Mouse (Mus musculus) lung, postnatal 10 days (tissue): ENCODE measurements at regions not wholly inside any gene's neighbourhood (a gene's known extent, or its start where the extent isn't known, plus 50 kb on each side); places are given as distances from the start of the nearest gene placed in this dataset.
A peak's percentile ranks its signal among the peaks of the same experiment; 100 is the strongest.

Source experiments
- DNase-seq: peaks from one replicate; pipeline ENCODE4 v3.0.0; 2021

DNA sequence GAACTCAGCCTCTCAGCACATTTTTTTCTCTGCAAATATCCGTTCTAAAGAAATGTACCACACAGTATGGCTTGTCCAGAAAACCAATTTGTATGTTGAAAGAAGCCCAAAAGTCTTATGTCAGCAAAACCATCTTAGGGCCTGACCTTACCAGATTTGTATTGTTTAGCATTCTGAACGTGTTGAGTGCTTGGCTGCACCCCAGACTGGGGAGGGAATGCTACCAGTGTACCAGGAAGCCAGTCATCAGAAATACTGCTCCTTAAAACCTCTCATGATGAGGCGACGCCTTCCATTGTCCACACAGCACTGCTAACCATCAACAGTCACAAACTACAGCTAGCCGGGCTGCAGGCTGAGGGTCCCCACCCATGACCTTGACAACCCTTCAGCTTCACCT is 148.3 kb upstream of the Irx5 start:
- peak; percentile 23 for DNase-seq

DNA sequence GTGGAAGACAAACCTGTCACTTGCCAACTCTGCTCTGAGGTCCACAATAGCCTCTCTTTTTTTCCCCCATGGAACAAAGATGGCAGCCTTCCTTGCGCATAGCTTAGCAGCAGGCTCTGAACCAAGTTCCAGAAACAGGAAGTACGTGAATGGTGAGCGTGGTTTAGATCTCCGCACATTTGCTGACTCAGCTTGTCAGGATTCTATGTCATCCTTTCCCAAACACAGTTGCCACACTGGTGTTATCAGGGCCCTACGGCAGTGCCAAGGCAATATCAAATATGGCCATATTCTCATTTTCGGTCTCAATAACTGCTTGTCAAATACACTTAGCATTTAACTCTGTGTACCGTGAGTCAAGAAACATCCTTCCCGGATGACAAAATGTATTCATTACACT is 161.8 kb upstream of the Irx5 start:
- no peak for DNase-seq

DNA sequence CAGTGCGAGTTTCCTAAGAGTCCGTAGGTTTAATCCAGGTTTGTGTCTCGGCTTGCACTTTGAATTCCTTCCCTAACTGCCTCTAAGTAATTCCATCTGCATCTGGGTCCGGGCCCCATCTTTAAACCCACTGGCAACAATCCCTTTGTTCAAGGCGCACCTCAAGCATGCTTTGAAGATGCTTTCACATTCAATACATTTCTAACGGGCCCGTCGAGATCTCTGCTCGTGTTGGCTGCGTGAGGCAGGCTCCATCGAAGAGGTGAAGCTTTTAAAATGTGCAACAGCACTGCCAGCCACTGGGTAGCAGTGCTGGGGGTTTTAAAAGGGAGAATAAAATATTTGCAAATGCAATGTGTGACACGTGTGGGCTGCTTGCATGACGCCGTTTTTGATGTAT is 163.4 kb upstream of the Irx5 start:
- no peak for DNase-seq

DNA sequence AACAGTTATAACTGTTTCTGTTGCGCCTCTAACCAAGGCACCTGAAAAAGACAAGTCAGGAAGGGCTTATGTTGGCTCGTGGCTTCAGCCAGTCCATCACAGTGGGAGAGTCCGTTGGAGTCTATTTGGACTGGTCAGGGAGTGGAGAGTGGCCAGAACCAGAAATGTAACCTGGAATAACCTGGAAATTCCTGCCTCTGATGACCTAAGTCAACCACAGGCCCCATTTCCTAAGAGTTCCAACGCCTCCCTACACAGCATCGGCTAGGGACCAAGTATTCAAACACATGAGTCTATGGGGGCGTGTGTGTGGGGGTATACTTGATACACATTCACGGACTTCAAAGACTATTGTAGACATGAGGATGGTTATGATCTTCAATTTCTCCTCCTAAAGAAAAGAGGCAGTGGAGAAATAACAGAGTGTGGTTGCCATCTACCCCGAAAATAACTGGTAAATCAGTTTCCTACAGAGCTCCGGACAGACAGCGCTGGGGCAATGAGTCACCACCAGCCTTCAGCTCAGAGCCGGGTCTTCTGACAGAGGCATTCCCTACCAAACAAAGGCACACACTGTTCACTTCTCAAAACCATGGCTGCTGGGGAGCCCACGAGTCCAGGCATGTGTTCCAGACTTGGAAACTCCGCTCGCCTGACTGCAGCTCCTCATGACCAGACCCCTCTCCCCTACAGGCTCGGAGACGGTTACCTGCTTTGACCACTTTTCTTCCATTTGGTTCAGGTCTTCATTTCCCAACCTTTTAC is 167.0 kb upstream of the Irx5 start:
- DNase-seq = no peak

DNA sequence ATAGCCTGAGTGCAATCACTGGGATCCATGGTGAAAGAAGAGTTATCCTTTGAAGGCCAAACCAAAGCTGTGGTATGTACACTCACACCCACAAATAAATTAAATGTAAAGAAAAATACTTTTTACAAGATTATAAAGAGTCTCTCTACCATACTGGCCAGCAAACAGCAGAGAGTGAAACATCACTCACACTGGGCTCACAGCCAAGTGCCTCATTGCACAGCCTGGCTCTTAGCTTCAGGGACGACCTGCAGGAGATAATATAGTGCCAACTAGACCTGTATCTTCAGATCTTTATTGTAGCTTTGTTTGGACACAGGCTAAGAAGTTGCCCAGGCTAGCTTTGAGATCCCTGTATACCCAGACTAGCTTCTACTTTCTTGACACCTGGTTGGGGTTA is 174.1 kb upstream of the Irx5 start:
- no peak for DNase-seq

DNA sequence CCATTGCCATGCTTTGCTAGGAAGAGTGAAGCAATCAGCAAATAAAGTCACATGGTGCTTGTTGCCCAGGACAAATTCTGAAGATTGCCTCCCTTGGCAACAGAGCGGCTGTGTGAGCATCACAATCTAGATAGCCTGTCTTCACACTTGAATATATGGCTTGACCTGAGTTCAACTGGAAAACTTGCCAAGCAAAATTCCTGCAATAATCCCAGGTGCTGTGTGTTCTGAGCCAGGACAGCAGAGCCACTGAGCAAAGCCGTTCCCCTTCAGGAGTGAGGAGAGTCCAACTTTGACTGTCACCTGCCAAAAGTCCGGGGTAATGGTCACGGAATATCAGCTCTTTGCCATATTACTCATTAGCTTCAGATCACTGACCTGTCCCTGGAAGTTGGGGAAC is 176.8 kb upstream of the Irx5 start:
- no peak for DNase-seq

DNA sequence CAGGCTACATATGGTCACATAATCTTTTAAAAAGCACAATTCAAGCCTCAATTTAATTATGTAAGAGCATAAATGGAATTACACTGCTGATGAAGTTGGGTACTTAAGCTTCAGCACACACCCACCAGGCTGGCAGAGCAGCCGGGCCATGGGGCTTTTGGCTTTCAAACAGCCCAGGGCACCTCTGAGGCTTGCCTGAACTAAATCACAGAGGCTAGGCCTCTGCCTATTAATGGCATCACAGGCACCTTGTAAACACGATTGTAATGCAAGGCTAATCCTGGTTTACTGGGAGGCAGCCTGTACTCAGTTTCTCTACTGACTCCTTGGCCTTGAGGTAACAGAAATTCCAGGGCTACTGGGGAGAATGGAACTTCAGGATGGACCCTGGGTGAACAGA is 178.1 kb upstream of the Irx5 start:
- no peak for DNase-seq

DNA sequence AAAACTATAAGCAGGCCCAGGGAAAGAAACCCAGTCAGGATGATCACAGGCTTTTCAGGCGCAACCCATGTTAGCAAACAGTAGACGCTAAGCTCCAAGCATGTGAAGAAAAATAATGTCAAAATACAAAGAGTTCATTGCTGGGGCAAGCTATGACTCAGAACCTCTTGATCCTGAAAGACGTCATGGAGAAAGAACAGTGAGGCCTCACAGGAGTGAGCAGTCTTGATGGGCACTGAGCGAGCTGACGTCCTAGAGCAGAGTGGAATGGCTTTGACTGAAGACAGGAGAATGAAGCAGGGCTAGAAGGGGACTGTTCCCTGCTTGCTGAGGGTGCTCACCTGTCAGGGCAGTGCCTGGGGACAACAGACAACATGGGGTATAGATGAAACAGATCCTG is 181.3 kb upstream of the Irx5 start:
- DNase-seq = no peak

DNA sequence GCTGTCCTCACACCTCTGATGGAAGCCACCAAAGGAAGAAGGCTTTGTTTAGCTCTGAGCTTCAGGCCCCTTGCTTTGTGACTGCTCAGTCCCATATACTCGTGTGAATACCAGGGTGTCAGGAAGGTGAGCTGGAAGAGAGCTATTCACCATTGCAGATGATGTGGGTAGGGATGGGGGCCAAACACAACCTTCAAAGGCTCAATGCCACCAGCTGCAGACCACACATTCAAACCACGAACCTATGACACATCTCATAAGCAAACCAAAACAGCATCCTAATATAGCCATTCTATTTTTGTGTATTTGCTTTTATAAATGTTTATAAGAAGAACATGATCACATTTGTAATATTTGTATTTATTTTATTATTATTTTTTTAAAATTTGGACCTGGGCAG is 183.3 kb upstream of the Irx5 start:
- no peak for DNase-seq

DNA sequence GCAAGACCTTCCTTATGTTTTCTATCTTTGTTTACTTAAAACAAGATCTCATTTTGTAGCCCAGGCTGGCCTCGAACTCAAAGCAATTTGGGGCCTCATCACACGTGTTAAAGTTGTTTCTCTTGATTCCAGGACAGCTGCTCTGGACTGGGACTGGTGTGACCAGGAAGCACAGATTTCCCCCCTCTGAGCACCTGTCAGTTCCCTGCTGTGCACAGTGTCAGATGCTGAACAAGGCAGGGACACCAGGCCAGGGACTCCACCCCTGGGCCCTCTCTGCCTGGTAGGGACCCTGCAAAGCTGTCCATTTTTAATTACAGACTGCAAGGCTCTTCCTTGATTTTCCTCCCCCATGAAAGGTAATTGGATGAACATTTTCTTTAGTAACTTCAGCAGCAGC is 185.8 kb upstream of the Irx5 start:
- DNase-seq = no peak

DNA sequence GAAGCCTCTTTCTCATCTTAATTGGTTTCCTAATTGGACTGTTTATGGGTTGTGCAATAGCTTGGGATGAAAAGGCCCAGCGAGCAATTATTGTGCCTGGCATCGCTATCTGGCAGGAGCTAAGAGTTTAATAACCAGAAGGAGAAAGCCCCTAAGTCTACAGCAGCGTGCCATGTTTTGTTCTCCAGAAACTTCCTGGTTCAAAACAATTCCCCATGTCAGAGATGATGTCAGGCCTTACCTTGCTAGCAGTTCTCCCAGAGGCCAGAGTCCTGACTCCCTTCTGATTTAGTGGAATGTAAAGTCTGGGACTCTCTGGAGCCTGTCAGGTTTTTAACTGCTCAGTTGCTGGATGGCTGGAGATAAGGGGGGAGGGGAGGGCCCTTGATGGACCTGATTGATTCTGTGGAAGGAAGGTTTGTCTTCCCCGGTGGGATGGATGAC is 190.1 kb upstream of the Irx5 start:
- no peak for DNase-seq

DNA sequence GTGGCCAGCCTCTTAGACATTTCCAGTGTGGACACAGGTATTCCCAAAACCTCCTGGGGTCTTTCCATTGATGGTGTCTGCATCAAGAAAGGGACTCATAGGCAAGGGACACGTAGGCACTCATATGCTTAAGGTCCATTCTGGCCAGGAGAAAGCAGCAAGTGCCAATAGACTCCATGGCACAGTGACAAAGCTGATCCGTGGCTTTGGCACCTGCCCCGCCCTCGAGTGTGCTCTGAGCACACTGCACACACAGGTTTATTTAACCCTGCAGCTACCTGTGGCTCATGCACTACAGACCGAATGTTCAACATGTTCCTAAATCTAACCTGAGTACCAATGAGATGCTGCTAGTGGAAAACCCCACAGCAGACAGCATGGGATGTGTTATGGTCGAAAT is 192.1 kb upstream of the Irx5 start:
- peak; percentile 29 for DNase-seq

DNA sequence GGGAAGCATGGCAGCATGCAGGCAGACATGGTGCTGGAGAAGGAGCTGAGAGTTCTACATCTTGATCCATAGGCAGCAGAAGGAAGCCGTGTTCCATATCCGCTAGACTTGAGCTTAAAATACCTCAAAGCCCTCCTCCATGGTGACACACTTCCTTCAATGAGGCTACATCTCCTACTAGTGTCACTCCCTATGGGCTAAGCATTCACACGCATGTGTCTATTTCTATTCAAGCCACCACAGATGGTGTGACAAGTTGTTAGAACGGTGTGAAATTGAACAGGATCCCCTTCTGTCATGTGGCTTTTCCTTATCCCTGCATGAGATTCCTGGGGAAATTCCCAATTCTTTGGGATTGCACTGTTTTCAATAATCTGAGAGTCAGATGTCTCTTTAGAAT is 192.9 kb upstream of the Irx5 start:
- no peak for DNase-seq

DNA sequence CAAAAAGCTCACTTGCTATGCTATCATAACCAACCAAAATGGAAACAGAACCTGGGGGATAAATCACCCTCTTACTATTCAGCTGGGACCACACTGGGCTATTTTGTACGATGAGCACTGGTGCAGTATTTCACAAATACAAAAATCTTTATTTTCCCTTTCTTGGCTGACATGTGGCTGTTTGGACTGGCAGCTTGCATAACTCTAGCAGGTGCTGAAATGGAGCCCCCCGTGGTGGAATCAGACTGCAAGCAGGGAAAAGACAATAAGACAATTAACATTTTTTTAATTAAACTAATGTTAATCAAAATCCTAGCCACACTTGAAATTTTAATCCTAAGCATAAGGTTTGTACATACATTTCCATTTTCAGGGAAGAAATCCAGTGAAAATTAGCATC is 196.4 kb upstream of the Irx5 start:
- no peak for DNase-seq

DNA sequence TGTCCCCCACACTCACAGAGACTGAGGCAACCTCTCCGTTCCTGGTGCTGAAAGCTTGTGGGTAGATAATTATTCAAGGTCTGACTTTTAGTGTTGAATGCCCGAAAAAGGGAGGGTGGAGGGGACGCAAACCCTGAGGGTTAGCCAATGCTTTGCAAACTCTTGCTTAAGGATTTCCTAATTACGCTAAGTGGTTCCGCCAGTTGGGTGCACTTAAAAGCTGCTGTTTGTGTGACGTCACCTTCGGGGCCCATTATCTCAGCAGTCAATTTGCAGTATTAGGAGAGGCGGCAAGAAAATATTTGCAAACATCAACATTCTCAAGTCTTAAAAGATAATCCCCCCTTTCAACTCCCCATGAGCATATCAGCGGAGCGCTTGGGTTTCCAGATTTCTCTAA is 199.2 kb upstream of the Irx5 start:
- peak; percentile 50 for DNase-seq

DNA sequence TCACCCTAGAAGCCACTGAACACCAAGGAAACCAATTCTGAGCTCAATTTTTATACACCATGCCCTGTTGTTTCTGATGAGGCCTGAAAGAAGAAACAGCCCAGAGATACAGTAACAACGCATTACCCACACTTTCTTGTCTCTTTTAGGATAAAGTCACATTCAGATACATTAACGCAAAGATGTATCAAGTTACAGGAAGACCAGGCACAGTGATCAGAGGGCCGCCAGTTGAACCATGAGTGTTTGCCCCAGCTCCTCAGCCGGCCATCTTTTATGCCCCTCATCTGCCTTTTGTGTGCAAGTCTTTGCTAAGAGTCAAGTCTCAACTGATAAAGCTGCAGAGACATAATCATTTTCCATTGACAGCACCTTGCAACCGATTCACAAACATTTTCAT is 204.9 kb upstream of the Irx5 start:
- no peak for DNase-seq

DNA sequence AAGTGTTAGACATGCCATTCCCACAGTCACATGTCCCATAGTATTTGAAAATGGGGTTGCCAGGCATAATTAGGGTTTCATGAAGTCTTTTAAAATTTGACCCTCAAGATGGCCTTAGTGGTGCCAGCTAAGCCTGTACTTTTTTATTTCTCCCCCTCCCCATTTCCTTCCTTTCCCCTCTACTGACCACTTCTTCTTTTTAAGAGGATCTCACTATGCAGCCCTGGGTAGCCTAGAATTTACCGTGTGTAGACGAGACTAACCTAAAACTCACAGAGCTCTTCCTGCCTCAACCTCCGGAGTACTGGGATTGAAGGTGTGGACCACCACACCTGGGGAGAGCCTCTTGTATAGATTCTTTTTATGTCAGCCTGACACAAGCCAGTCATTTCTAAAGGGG is 209.8 kb upstream of the Irx5 start:
- DNase-seq = no peak

DNA sequence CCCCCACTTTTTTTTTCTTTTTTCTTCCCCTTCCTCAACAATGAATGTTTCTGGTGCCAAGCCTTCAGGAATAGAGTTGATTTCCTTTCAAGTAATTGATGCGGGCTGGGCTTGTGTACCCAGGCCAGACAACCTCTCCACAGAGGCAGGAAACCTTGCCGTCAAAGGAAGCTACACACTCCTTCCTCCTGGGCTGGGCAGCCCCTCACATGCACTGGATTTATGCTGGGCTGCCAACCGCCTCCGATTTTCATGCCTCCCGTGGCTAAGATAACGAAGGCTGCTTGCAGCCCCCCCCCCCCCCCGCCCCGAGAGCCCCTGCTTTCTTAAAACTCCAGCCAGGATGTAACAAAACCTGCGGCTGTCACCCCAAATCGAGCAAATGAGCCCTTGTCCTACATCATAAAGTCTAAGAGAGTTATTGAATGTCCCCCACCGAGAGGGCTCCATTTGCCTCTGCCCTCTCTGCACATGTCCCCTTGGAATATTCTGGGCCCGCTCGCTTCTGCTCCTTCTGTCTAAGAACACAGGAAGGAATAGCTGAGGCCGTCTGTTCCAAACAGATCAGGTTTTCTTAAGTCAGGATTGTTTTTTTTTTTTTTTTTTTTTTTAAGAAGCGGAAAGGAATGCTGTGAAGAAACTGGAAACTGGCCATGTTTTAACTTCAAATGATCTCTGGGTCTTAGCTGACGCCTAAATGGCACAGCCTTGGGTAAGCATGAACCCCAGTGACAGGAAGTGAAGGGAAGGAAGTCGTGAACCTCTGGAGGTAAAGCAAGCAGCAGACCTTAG is 220.1 kb upstream of the Irx5 start:
- peak; percentile 14 for DNase-seq

DNA sequence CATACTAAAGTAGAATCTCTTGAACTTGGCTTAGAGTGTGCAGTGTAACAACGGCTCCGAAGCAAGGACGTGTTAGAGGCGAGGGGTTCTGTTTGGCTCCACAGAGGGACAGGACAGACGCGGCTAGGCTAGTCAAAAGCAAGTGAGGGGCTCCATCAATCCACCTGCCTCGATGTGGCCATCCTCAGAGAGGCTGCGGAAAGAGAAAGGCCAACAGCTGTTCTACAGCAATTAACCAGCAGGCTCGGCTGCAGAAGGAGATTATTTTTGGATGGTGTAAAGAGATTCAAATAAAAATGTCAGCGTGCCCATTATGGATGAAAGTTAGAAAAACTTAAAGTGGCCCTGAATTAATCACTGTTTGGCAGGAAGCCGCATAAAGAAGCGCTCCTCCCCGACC is 221.0 kb upstream of the Irx5 start:
- no peak for DNase-seq

DNA sequence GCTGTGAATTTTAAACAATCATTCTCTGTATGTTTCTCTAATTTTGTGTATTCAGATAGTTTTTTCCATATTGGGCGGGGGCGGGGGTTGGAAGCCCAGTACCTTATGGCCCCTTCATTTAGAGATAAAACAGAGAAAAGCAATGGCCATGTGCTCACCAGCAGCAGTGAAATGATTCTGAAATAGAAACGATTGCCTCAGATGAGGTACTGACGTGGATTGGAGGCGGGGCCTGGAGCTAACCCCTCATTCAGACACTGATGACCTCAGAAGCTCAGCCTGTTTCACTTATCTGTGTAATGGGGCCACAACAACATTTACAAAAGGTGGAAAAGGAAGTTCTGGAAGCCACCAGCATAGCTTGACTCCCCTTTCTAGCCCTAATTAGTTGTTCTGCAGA is 223.0 kb upstream of the Irx5 start:
- no peak for DNase-seq

DNA sequence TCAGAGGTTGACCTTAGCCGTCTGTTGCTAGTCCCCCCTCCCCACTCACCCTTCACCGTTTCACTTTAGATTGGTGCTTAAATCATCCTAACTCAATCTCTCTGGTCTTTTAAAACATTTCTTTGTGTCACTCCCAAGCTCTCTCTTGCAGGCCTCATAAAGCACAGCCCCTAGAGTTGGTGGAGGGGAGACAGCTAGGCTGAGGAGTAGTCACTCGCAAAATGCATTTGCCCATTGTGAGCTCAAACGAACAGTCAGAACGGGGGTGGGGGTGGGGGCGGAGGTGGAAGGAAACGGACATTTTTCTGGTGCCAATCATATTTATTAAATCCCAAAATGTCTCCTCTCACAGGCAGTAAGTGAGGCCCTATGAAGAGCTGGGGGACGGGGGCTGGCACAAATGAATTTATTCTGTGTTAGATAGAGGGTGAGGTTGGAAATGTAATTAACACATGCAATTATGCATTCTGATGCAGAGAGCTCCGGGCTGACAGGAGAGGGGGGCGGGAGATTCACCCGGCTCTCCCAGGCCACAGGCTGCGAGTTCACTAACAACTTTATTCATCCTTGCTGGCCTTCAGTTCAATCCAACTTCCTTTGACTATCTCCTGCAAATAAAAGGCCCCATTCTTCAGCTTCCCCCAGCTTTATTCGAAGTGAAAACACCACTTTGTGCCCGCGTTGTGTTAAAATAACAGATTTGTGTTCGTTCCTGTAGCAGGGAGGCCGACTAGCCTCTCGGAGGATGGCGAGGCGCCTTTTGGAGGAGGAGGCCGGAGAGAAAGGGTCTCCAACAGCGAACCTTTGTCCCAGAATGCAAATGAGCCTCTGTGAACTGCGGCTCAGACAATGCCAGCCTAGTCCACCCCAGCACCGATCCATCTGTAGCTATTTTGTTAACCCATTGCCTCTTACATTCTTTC is 223.7 kb upstream of the Irx5 start:
- no peak for DNase-seq

DNA sequence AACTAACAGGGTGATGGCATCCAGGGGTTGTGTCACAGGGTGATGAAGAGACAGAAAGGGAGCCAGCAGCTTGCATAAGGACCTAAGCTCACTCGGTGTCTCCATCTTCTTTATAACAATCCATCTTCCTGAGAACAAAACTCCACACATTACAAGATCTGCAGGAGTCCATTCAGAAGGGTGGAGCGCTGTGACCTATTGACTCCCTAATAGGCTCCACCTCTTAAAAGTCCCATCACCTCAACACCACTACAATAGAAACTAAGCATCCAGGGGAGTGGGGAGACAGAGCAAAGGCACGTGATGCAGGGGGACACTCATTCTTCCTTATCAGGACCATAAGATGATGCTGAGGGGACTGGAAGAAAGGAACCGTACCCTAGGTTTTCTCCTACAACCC is 224.5 kb upstream of the Irx5 start:
- no peak for DNase-seq

DNA sequence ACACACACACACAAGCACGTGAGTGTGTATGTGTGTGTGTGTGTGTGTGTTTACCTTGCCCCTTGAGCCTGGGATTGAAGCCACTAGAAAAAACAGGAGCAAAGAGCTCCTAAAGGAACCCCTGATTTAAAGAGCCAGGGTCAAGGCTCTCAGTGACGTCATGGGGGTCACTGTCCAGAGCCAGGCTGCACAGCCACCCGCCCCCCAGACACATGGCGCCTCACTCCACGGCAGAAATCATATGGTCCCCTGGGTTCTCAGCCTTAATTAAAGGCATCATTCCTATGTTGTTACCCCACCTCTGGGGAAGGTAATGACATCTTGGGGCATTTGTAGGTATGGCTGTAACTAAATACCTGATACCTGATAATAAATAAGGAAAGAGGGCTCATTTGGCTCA is 224.9 kb upstream of the Irx5 start:
- no peak for DNase-seq
